Mouse (Mus musculus): ENCODE data around the gene Dbt. TPM values are rescaled to one million over a fixed set of nuclear protein-coding genes. Genes with fewer than 3 reads are reported as not detected.
A peak's percentile ranks its signal among the peaks of the same experiment; 100 is the strongest.

Dbt gene
- 10 to 100 TPM; 18.4 to 23.1 TPM for total RNA-seq (2021)
- long read RNA-seq, experiment 1, transcript Dbt-201 (11 exons, 3,301 nt) = major isoform, 6 of 10 reads
- long read RNA-seq, experiment 1, partial matches to known transcripts = 3 of 10 reads
- long read RNA-seq, experiment 1, other reads (novel, unspliced or antisense) = 1 of 10 reads
- long read RNA-seq, experiment 2, transcript Dbt-201 (11 exons, 3,301 nt) = major isoform, 9 of 11 reads
- long read RNA-seq, experiment 2, partial matches to known transcripts = 1 of 11 reads
- long read RNA-seq, experiment 2, other reads (novel, unspliced or antisense) = 1 of 11 reads

- DNase-seq = peak; percentile 86
Measured at GRCm38 (mm10) chr3:116512904-116513716, at the start of gene Dbt. Dbt (plus strand) TSS chr3:116513070.

GRCm38 (mm10) chr3:116464318-116464717 lies 48.6 kb upstream of the Dbt start:
- DNase-seq = no peak

- DNase-seq = no peak
Measured at GRCm38 (mm10) chr3:116465709-116466108, 47.2 kb upstream of the Dbt start.

GRCm38 (mm10) chr3:116474602-116475001 lies 38.3 kb upstream of the Dbt start:
- DNase-seq = no peak

- DNase-seq = no peak
Measured at GRCm38 (mm10) chr3:116476686-116477298, 36.1 kb upstream of the Dbt start.

DNA sequence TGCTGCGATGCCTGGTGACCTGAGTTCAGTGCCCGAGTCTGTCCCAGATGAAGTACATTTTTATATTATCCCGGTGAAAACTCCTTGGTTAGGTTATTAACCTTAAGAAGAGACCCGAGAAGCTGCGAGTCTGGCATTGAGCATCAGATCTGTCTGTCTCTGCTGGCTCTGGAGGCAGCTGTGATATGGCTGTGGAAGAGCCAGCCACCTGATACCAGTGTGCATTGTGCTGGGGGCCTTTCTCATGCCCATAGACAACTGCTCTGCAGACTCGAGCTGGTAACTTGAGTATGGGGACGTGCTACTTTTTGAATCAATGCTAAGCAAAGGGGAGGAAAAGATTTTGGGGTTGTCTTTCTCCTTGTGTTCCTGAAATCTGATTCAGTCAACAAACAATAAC lies 35.5 kb upstream of the Dbt start:
- DNase-seq = no peak

DNA sequence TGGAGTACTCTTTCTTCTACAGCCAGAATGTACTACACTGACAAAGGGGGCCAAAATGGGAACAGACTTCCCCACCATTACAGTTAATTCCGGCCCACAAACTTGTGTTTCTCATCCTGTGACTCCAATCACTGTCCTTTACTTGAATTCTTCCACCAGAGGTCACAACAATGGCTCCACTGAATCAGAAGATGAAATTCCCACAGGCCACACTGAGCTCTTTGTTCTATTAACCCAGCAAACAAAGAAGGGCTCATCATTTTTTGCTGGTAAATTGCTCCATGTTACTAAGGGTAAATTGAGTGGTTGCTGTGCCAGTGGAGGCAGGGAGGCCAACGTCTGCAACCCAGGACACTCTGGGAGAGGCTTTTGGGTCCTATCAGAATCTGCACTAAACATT lies 32.8 kb upstream of the Dbt start:
- no peak for DNase-seq

DNA sequence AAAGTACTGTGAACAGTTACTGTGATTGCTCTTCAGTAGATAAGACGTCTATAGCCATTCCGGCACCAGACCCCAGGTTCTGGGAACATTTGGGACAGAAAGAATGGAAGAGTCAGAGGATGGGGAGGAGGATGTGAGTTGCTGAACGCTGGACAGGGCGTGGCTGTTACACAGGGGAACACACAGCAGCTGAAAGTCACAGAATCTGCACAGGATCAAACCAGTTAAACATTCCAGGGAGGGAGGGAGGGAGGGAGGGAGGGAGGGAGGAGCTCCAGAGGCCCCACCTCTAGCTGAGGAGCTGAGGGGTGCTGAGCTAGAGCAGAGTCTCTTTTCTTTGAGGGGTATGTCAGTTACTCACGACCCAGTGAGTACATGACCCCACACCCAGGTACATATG lies 31.9 kb upstream of the Dbt start:
- DNase-seq = no peak

DNA sequence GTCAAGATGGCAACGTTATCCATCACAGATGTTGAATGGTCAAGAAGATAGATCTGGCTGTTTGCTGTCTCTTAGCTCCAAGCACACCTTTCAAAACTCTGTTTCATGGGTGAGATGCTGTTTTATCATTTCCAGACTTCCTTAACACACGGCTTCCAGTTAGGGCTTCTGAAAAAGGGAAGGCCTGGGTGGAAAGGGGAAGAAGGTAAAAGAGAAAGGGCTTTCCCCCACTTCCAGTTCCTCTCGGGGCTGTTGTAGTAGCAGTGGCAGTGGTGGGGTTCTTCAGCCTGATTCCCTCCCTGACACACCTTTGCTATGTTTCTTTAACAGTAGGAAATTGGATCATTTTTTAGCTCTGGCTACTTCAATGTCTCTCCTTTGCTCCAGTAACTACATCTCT lies 30.1 kb upstream of the Dbt start:
- no peak for DNase-seq

GRCm38 (mm10) chr3:116483271-116483670 lies 29.6 kb upstream of the Dbt start:
- DNase-seq = no peak

DNA sequence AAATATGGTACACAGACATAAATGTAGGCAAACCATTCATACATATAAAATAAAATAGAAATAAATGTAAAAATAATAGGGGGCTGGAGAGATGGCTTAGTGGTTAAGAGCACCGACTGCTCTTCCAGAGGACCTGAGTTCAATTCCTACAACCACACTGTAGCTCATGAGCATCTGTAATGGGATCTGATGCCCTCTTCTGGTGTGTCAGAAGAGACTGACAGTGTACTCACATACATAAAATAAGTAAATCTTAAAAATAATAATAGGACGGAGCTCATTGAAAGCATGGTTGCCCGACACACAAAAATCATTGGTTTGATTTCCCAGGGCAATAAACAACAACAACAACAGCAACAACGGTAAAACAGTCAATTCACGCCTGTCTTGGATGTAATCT lies 21.9 kb upstream of the Dbt start:
- no peak for DNase-seq

DNA sequence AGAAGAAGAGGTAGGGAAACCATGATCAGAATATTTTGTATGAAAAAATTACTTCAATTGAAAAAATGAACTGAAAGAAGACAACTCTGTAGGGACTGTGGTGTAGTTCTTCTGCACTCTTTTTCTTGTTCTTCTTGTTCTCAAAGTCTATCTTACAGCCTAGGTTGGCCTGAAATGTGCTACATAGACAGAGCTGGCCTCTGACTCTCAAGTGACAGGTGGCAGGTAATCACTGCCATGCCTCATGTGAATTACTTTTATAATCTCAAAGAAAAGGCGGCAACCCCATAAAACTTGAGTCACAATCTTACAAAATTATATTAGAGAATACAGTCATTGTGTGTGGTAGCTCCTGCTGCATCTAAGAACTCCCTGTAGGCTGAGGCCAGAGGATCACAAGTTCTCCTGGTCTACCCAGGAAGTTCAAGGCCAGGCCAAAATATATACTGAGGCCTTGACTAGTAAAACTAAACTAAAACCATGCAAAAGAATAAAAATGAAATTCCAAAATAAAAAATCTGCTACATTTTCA lies 20.9 kb upstream of the Dbt start:
- no peak for DNase-seq

DNA sequence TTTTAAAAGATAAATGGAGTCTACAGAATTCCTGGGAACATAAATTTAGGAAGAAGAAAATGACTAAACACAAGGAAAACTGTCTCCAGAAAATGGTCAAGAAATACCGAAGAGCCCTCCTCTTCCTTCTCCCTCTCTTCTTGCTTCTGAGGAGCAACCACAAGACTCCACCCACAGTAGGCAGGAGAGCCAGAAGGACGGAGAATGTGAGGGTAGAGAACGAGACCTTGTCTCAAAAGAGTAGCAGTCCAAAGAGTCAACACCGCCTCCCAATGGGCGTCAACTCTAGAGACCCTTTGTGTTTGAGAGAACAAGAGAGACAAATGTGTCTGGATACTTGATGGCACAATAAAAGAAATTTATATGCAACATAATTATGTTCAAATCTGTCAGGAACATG lies 19.2 kb upstream of the Dbt start:
- no peak for DNase-seq

- DNase-seq = no peak
Measured at GRCm38 (mm10) chr3:116495671-116496070, 17.2 kb upstream of the Dbt start.

GRCm38 (mm10) chr3:116507772-116508351 lies 5.0 kb upstream of the Dbt start, which contains the start of gene Rtca:
Rtca (minus strand) TSS chr3:116508208.
- peak; percentile 99 for DNase-seq

DNA sequence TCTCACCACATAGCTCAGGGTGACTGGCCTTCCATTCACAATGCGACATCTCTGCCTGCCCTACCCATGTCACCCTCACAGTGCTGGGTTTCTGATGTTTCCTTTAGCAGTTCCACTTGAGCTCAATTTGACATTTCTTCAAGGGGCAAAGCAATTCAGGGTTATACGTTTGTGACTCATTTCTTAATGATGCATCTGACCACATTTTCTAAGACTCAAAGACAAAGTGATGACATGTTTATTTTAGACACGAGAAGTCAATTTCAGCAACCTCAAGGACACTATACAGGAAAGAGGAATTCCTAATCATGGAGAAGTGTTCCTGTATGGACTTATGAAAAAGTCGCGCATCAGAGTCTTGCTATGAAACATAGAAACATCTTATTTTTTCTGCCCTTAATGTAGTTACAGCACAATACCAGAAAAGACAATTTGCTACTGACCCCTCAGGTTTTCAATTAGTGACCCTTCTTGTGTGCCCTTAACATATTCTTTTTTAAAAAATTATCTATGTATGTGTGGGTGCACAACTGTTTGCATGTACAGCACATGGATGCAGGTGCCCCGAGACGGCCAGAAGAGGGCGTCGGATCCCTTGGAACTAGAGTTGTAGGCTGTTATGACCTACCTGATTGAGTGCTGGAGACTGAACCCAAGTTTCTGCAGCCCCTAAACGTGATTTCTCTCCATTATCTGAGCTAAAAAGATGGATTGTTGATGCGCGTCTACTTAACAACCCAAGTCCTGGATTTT lies 543 bp upstream of the Dbt start:
- no peak for DNase-seq

DNA sequence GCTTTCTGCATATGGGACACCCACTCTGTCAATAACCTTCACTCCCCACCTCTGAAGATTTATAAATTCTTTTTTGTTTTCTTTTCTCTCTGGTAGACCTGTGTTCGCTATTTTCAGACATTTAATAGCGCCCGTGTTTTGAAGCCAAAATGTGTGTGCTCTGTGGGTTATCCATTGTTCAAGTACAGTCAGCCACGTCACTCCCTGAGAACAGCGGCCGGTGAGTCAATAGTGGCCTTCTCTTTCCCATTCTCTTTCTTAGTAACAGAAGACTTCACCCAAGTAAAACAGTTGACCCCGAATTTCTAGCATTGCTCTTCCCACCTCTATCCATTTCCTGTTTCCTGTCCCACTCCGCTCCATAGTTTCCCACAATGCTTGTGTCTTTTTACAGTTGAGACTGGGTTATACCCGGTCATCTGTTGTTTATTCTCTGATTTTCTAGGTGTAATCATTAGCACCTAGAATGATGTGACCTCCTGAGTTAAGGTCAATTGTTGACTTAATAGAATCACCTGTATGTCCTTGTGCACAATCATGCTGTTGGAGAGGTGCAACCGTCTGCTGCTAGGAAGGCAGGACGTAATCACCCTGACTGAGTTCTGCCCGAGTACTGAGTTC lies 7.4 kb downstream of the Dbt start:
- no peak for DNase-seq

GRCm38 (mm10) chr3:116529741-116530140 lies 16.9 kb downstream of the Dbt start:
- no peak for DNase-seq

- DNase-seq = no peak
Measured at GRCm38 (mm10) chr3:116530826-116531225, 18.0 kb downstream of the Dbt start.

GRCm38 (mm10) chr3:116536428-116537199 lies 23.7 kb downstream of the Dbt start:
- peak; percentile 11 for DNase-seq

GRCm38 (mm10) chr3:116537200-116537573 lies 24.3 kb downstream of the Dbt start:
- no peak for DNase-seq
